Mouse (Mus musculus) layer of hippocampus, postnatal 10 days (tissue): ENCODE results near the gene Snx30. TPM values are rescaled to one million over a fixed set of nuclear protein-coding genes. Genes with fewer than 3 reads are reported as not detected.

Source experiments
- DNase-seq, 2 experiments: peaks; one replicate each; pipeline ENCODE4 v3.0.0; 2021; ENCODE audit warnings: low spot score in 2 of 2
- total RNA-seq, 2 experiments: library from RNA; stranded (reverse); gene quantifications; 2 replicates each; pipeline ENCODE4 v1.2.3; 2021

Snx30 gene
- total RNA-seq, 2 experiments from 2014 or later, result 55.4 to 59.4 TPM

GRCm38 (mm10) chr4:59869488-59870057, 63.9 kb downstream of the Snx30 start:
- peak in 1 of 2 experiments; percentile 49 for DNase-seq

GRCm38 (mm10) chr4:59870433-59870832, 64.8 kb downstream of the Snx30 start:
- no peak for DNase-seq

- peak; percentile 89 for DNase-seq
Observed at GRCm38 (mm10) chr4:59870859-59871591, 65.4 kb downstream of the Snx30 start.

- DNase-seq, result no peak
Observed at GRCm38 (mm10) chr4:59873240-59873639, 67.6 kb downstream of the Snx30 start.

GRCm38 (mm10) chr4:59873830-59874229, 68.2 kb downstream of the Snx30 start:
- DNase-seq, result no peak

- DNase-seq, result no peak
Observed at GRCm38 (mm10) chr4:59876570-59876969, 70.9 kb downstream of the Snx30 start.

GRCm38 (mm10) chr4:59877025-59877424, 71.4 kb downstream of the Snx30 start:
- DNase-seq, result no peak

- no peak for DNase-seq
Observed at GRCm38 (mm10) chr4:59878595-59878994, 73.0 kb downstream of the Snx30 start.

GRCm38 (mm10) chr4:59879444-59879843, 73.8 kb downstream of the Snx30 start:
- DNase-seq, result no peak

- DNase-seq, result no peak
Observed at GRCm38 (mm10) chr4:59880725-59881124, 75.1 kb downstream of the Snx30 start.

- no peak for DNase-seq
Observed at GRCm38 (mm10) chr4:59881210-59881609, 75.6 kb downstream of the Snx30 start.

GRCm38 (mm10) chr4:59884136-59884696, 78.6 kb downstream of the Snx30 start:
- no peak for DNase-seq

GRCm38 (mm10) chr4:59886281-59886680, 80.6 kb downstream of the Snx30 start:
- no peak for DNase-seq

GRCm38 (mm10) chr4:59887011-59887410, 81.4 kb downstream of the Snx30 start:
- no peak for DNase-seq

GRCm38 (mm10) chr4:59888014-59888413, 82.4 kb downstream of the Snx30 start:
- no peak for DNase-seq

- no peak for DNase-seq
Observed at GRCm38 (mm10) chr4:59890086-59890600, 84.5 kb downstream of the Snx30 start.

- DNase-seq, result no peak
Observed at GRCm38 (mm10) chr4:59891723-59892416, 86.2 kb downstream of the Snx30 start.

- DNase-seq, result no peak
Observed at GRCm38 (mm10) chr4:59892731-59893130, 87.1 kb downstream of the Snx30 start.

- no peak for DNase-seq
Observed at GRCm38 (mm10) chr4:59894415-59894814, 88.8 kb downstream of the Snx30 start.

GRCm38 (mm10) chr4:59894977-59895575, 89.4 kb downstream of the Snx30 start:
- DNase-seq, result no peak

GRCm38 (mm10) chr4:59896000-59896399, 90.4 kb downstream of the Snx30 start:
- DNase-seq, result no peak
